Mouse (Mus musculus) bone marrow, adult 2 months (tissue): ENCODE data around the gene Ptprq.

Source experiments
- CTCF ChIP-seq: fragments of 200-500 bp; IDR thresholded peaks from 2 replicates; pipeline ENCODE4 v1.5.1; 2011; ENCODE audit warnings: low read length, control low read depth; ENCODE audit not compliant: control insufficient read depth, insufficient read depth
- POLR2A ChIP-seq: fragments of 200-500 bp; IDR thresholded peaks from 2 replicates; pipeline ENCODE4 v1.6.1; 2011; ENCODE audit warnings: low read depth, mild to moderate bottlenecking, control low read depth, low read length, borderline replicate concordance; ENCODE audit not compliant: control insufficient read depth

- TF ChIP-seq CTCF (no peak), POLR2A (no peak)
These were observed 246.4 kb downstream of the Ptprq start for GRCm38 (mm10) chr10:107473497-107473896.
